Mouse (Mus musculus): ENCODE data around the gene Skor1. TPM values are rescaled to one million over a fixed set of nuclear protein-coding genes. Genes with fewer than 3 reads are reported as not detected.
A peak's percentile ranks its signal among the peaks of the same experiment; 100 is the strongest.

Skor1 gene
- polyA plus RNA-seq, 1 experiment from 2014 or later = 6.6 TPM

DNA sequence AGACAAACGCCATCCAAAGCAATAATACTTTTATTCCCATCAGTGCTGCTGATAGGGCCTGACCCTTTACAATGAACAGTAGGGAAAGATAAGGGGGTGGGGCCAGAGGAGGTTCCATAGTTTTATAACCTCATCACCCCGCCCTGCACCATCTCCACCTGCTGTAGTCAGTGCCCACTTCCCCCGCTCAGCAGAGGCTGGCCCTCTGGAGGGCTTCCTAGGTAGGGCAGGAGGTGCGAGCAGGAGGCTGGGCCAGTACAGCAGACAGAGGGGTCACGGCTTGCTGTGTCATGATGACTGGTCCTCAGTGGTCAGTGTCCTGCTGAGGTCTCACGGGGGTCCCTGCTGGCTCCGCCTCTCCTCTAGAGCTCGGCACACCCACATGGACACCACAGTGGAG, 15.0 kb upstream of the Skor1 start:
- no peak overlapping the region for H3K9ac ChIP-seq (ENCODE audit: low read depth, low read length)
- H3K27ac ChIP-seq (ENCODE audit: low read depth, low read length) = no peak overlapping the region
- no peak overlapping the region for H3K4me2 ChIP-seq (replicated peaks; ENCODE audit: low read depth, low read length)
- no peaks in the 10 kb centered on the region for H3K9me3 ChIP-seq (ENCODE audit: control insufficient read depth, low read length)
- no peaks in the 10 kb centered on the region for H3K27me3 ChIP-seq (ENCODE audit: control insufficient read depth, insufficient read depth, low read length)
- peaks cover 6% of the 10 kb centered on the region; the same call in 1 of the 2 replicates for H3K4me1 ChIP-seq (replicated peaks; ENCODE audit: control insufficient read depth, insufficient read depth, low read length)
- WGBS = 71% methylated on average over 8 of the region's 8 CpGs
- no peaks in the 10 kb centered on the region for H3K36me3 ChIP-seq (ENCODE audit: control insufficient read depth, insufficient read depth, low read length)
- H3K4me3 ChIP-seq (ENCODE audit: low read depth, low read length) = no peak overlapping the region
- DNase-seq (ENCODE audit: low spot score) (no peak), ATAC-seq (ENCODE audit: low FRiP score) (no peak)

DNA sequence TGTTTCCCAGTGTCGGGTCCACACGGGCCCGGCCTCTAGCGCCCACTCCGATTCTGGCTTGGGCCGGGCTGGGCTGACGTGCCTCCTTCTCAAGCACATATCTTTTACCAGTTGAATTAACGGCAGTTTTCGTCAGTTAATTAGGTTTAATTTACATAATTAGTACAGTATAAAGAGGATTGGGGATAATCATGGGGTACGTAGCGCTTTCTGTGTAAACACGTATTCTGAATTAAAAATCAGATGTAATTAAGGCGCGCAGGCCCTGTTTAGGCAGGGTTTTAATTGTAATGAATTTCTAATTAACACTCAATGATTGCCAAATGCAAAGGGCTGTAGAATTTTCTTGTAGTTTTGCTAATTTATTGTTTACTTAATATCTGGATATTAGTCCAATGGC, 3.2 kb upstream of the Skor1 start:
- no peak overlapping the region for H3K4me2 ChIP-seq (replicated peaks; ENCODE audit: low read depth, low read length)
- no peak overlapping the region for H3K4me3 ChIP-seq (ENCODE audit: low read depth, low read length)
- no peak overlapping the region for H3K9ac ChIP-seq (ENCODE audit: low read depth, low read length)
- 24% methylated on average over 14 of the region's 14 CpGs for WGBS
- ATAC-seq (ENCODE audit: low FRiP score) = no peak
- H3K27ac ChIP-seq (ENCODE audit: low read depth, low read length) = no peak overlapping the region
- DNase-seq (ENCODE audit: low spot score) = no peak
- H3K36me3 ChIP-seq (ENCODE audit: control insufficient read depth, insufficient read depth, low read length) = no peaks in the 10 kb centered on the region
- H3K4me1 ChIP-seq (replicated peaks; ENCODE audit: control insufficient read depth, insufficient read depth, low read length) = peaks cover 10% of the 10 kb centered on the region; the same call in 1 of the 2 replicates
- H3K9me3 ChIP-seq (ENCODE audit: control insufficient read depth, low read length) = no peaks in the 10 kb centered on the region
- peaks cover 65% of the 10 kb centered on the region for H3K27me3 ChIP-seq (ENCODE audit: control insufficient read depth, insufficient read depth, low read length)

GRCm38 (mm10) chr9:63151072-63151870, 2.5 kb upstream of the Skor1 start:
- Histone ChIP-seq H3K27me3 (ENCODE audit: control insufficient read depth, insufficient read depth, low read length) (peaks cover 72% of the 10 kb centered on the region), H3K36me3 (ENCODE audit: control insufficient read depth, insufficient read depth, low read length) (no peaks in the 10 kb centered on the region), H3K4me2 (replicated peaks; ENCODE audit: low read depth, low read length) (0 out of 2 replicates have a peak overlapping the region, but pooled peaks have one; percentile 13), H3K4me3 (ENCODE audit: low read depth, low read length) (no peak overlapping the region), H3K9ac (ENCODE audit: low read depth, low read length) (no peak overlapping the region), H3K4me1 (replicated peaks; ENCODE audit: control insufficient read depth, insufficient read depth, low read length) (peaks cover 12% of the 10 kb centered on the region; the same call in 1 of the 2 replicates), H3K27ac (ENCODE audit: low read depth, low read length) (no peak overlapping the region), H3K9me3 (ENCODE audit: control insufficient read depth, low read length) (no peaks in the 10 kb centered on the region)
- peak; percentile 83 for DNase-seq (ENCODE audit: low spot score)
- 1% methylated on average over 20 of the region's 20 CpGs for WGBS
- peak; percentile 12; the same call in 1 of the 2 replicates for ATAC-seq (ENCODE audit: low FRiP score)

DNA sequence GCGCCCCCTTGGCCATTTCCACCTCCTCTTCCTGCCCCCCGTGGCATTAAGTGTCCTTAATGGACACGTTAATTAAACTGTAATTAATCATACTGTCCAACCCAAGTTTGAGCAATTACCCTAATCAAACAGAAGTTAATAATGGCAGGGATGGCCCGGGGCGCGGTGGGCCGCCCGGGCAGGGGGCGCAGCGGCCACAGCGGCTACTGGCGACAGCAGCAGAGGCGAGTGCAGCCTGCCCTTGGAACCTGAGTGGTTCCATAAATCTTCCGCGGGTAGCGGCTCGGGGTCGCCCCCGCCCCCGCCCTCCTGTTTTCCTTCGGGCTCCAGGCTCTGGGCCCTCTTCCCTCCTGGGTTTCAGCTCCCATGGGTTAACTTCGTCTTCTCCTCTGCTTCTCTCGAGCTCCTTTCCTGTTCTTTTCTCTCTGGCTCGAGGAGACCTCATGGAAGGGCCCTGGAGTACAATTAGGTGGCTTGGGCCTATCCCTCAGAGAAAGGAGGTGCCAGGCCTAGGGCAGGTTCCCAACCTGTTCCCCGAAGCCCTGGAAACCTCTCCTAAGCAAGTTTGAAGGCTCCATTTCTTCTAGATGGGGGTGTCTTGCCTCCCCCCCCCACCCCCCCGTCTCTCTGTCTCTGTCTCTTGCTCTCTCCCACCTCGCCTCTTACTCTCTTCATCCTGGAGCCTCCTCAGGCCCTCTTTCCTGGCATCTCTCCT, 1.5 kb upstream of the Skor1 start:
- Histone ChIP-seq H3K9me3 (ENCODE audit: control insufficient read depth, low read length) (no peaks in the 10 kb centered on the region), H3K9ac (ENCODE audit: low read depth, low read length) (no peak overlapping the region), H3K4me1 (replicated peaks; ENCODE audit: control insufficient read depth, insufficient read depth, low read length) (peaks cover 13% of the 10 kb centered on the region; the same call in 1 of the 2 replicates), H3K27ac (ENCODE audit: low read depth, low read length) (no peak overlapping the region), H3K4me3 (ENCODE audit: low read depth, low read length) (no peak overlapping the region), H3K27me3 (ENCODE audit: control insufficient read depth, insufficient read depth, low read length) (peaks cover 82% of the 10 kb centered on the region), H3K4me2 (replicated peaks; ENCODE audit: low read depth, low read length) (no peak overlapping the region), H3K36me3 (ENCODE audit: control insufficient read depth, insufficient read depth, low read length) (no peaks in the 10 kb centered on the region)
- WGBS = 2% methylated on average over 26 of the region's 27 CpGs
- no peak for ATAC-seq (ENCODE audit: low FRiP score)
- peak; percentile 43 for DNase-seq (ENCODE audit: low spot score)

DNA sequence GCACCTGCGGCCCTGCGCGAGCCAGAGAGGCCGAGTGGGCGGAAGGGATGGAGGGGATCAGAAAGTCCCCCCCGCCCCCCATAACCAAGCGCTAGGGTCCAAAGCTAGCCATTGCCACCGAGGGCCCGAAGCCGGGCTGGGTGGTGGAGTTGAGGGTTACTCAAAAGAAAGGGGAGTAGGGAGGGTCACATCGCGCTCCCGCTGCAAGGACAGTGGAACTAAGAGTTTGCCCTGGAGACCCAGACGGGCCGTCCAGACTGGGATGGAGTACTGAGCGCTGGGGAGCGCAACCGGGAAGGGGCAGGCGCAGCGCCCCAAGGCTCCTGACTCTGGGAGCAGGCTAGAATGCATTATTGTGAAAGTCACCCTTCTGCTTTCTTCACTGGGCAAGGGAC, 608 bp upstream of the Skor1 start:
- Histone ChIP-seq H3K4me1 (replicated peaks; ENCODE audit: control insufficient read depth, insufficient read depth, low read length) (peaks cover 14% of the 10 kb centered on the region), H3K27ac (ENCODE audit: low read depth, low read length) (peak overlapping the region; percentile 72), H3K9ac (ENCODE audit: low read depth, low read length) (no peak overlapping the region; the same call in 1 of the 2 replicates), H3K4me2 (replicated peaks; ENCODE audit: low read depth, low read length) (peak overlapping the region; percentile 85), H3K27me3 (ENCODE audit: control insufficient read depth, insufficient read depth, low read length) (peaks cover 91% of the 10 kb centered on the region), H3K4me3 (ENCODE audit: low read depth, low read length) (peak overlapping the region; percentile 43), H3K36me3 (ENCODE audit: control insufficient read depth, insufficient read depth, low read length) (no peaks in the 10 kb centered on the region), H3K9me3 (ENCODE audit: control insufficient read depth, low read length) (no peaks in the 10 kb centered on the region)
- under 1% methylated on average over 19 of the region's 20 CpGs for WGBS
- DNase-seq (ENCODE audit: low spot score) = peak; percentile 55
- ATAC-seq (ENCODE audit: low FRiP score) = no peak

GRCm38 (mm10) chr9:63147786-63148409, 863 bp downstream of the Skor1 start:
- ATAC-seq (ENCODE audit: low FRiP score) (no peak), DNase-seq (ENCODE audit: low spot score) (peak; percentile 57)
- Histone ChIP-seq H3K27me3 (ENCODE audit: control insufficient read depth, insufficient read depth, low read length) (peaks cover 99% of the 10 kb centered on the region), H3K4me1 (replicated peaks; ENCODE audit: control insufficient read depth, insufficient read depth, low read length) (peaks cover 22% of the 10 kb centered on the region), H3K9ac (ENCODE audit: low read depth, low read length) (peak overlapping the region; percentile 44), H3K27ac (ENCODE audit: low read depth, low read length) (no peak overlapping the region), H3K4me3 (ENCODE audit: low read depth, low read length) (peak overlapping the region; percentile 43), H3K9me3 (ENCODE audit: control insufficient read depth, low read length) (no peaks in the 10 kb centered on the region), H3K36me3 (ENCODE audit: control insufficient read depth, insufficient read depth, low read length) (no peaks in the 10 kb centered on the region), H3K4me2 (replicated peaks; ENCODE audit: low read depth, low read length) (peak overlapping the region; percentile 85)
- WGBS = 1% methylated on average over 14 of the region's 14 CpGs

DNA sequence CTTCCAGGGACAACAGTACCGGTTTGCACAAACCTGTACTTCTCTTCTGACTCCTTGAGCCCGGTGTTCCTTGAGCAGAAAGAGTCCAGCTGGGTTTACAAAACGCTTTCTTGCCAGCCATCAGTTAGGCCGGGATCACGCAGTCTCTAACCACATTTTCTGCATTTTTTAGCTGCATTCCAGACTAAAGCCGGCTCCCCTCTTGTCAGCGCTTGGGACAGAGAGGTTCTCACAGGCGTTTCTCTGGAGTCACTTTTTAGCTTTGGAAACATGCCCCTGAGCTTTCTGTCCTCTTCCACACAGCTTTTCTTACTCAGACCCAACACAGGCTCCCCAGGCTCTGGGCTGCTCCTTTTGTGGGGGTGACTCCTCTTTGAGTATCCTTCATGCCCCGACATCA, 1.5 kb downstream of the Skor1 start:
- Histone ChIP-seq H3K27ac (ENCODE audit: low read depth, low read length) (0 out of 2 replicates have a peak overlapping the region, but pooled peaks have one; percentile 39), H3K4me1 (replicated peaks; ENCODE audit: control insufficient read depth, insufficient read depth, low read length) (peaks cover 22% of the 10 kb centered on the region), H3K36me3 (ENCODE audit: control insufficient read depth, insufficient read depth, low read length) (no peaks in the 10 kb centered on the region), H3K4me2 (replicated peaks; ENCODE audit: low read depth, low read length) (peak overlapping the region; percentile 9), H3K9ac (ENCODE audit: low read depth, low read length) (no peak overlapping the region), H3K9me3 (ENCODE audit: control insufficient read depth, low read length) (no peaks in the 10 kb centered on the region), H3K4me3 (ENCODE audit: low read depth, low read length) (peak overlapping the region; percentile 43), H3K27me3 (ENCODE audit: control insufficient read depth, insufficient read depth, low read length) (peaks cover 99% of the 10 kb centered on the region)
- ATAC-seq (ENCODE audit: low FRiP score) (no peak), DNase-seq (ENCODE audit: low spot score) (peak; percentile 64)
- under 1% methylated on average over 9 of the region's 9 CpGs for WGBS

DNA sequence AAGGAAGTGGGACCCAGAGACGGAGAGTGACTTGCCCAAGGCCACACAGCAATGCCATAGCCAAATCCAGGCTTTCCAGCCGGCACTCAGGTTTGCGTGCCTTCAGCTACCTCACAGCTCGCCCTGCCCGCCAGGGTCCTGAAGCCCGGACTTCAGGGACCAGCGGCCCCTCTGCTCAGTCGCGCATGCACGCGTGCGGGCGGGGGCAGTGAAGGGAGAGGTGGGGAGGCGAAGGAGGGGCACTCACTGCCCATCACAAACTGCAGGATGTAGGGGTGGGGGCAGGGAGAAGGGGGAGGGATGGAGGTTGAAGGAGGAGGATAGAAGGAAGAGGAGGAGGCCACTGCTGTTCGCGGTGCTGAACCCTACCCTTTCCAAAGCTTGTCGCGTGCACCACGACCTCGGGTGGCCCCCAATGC, 1.9 kb downstream of the Skor1 start:
- no peak overlapping the region for H3K27ac ChIP-seq (ENCODE audit: low read depth, low read length)
- H3K9me3 ChIP-seq (ENCODE audit: control insufficient read depth, low read length) = no peaks in the 10 kb centered on the region
- peak overlapping the region; percentile 25 for H3K4me2 ChIP-seq (replicated peaks; ENCODE audit: low read depth, low read length)
- no peak overlapping the region for H3K9ac ChIP-seq (ENCODE audit: low read depth, low read length)
- 1% methylated on average over 20 of the region's 20 CpGs for WGBS
- H3K4me1 ChIP-seq (replicated peaks; ENCODE audit: control insufficient read depth, insufficient read depth, low read length) = peaks cover 22% of the 10 kb centered on the region
- no peaks in the 10 kb centered on the region for H3K36me3 ChIP-seq (ENCODE audit: control insufficient read depth, insufficient read depth, low read length)
- ATAC-seq (ENCODE audit: low FRiP score) (0 out of 2 replicates have a peak, but pooled peaks have one; percentile 15), DNase-seq (ENCODE audit: low spot score) (no peak)
- peak overlapping the region; percentile 43 for H3K4me3 ChIP-seq (ENCODE audit: low read depth, low read length)
- peaks cover 99% of the 10 kb centered on the region for H3K27me3 ChIP-seq (ENCODE audit: control insufficient read depth, insufficient read depth, low read length)
